Mouse (Mus musculus): ENCODE results near the gene Alg14.

The Alg14 gene

GRCm38 (mm10) chr3:121272577-121272976 is 19.0 kb upstream of the Alg14 start:
- in situ Hi-C loops (cut with MboI; ENCODE audit: low pct_unique_long_range_greater_than_20kb in 1 of 2, low sequenced_read_pairs in 2 of 2, unreplicated experiment in 1 of 2): no loop called here

- in situ Hi-C loops (cut with MboI; ENCODE audit: low pct_unique_long_range_greater_than_20kb in 1 of 2, low sequenced_read_pairs in 2 of 2, unreplicated experiment in 1 of 2): no loop called here
These were observed 17.6 kb upstream of the Alg14 start for GRCm38 (mm10) chr3:121274010-121274409.

GRCm38 (mm10) chr3:121277009-121277408 is 14.6 kb upstream of the Alg14 start:
- in situ Hi-C loops (cut with MboI; ENCODE audit: low pct_unique_long_range_greater_than_20kb in 1 of 2, low sequenced_read_pairs in 2 of 2, unreplicated experiment in 1 of 2): no loop called here

- in situ Hi-C loops (cut with MboI; ENCODE audit: low pct_unique_long_range_greater_than_20kb in 1 of 2, low sequenced_read_pairs in 2 of 2, unreplicated experiment in 1 of 2): no loop called here
These were observed 14.0 kb upstream of the Alg14 start for GRCm38 (mm10) chr3:121277557-121277956.

GRCm38 (mm10) chr3:121279679-121280078 is 11.9 kb upstream of the Alg14 start:
- in situ Hi-C loops (cut with MboI; ENCODE audit: low pct_unique_long_range_greater_than_20kb in 1 of 2, low sequenced_read_pairs in 2 of 2, unreplicated experiment in 1 of 2): no loop called here

GRCm38 (mm10) chr3:121282998-121283397 is 8.6 kb upstream of the Alg14 start, which contains the start of gene Tmem56:
Tmem56 (minus strand) TSS chr3:121283098.
- in situ Hi-C loops (cut with MboI; ENCODE audit: low pct_unique_long_range_greater_than_20kb in 1 of 2, low sequenced_read_pairs in 2 of 2, unreplicated experiment in 1 of 2): no loop called here

- in situ Hi-C loops (cut with MboI; ENCODE audit: low pct_unique_long_range_greater_than_20kb in 1 of 2, low sequenced_read_pairs in 2 of 2, unreplicated experiment in 1 of 2): no loop called here
These were observed 6.4 kb upstream of the Alg14 start for GRCm38 (mm10) chr3:121285219-121285618.

- in situ Hi-C loops (cut with MboI; ENCODE audit: low pct_unique_long_range_greater_than_20kb in 1 of 2, low sequenced_read_pairs in 2 of 2, unreplicated experiment in 1 of 2): no loop called here
These were observed 4.4 kb upstream of the Alg14 start for GRCm38 (mm10) chr3:121287151-121287550.

GRCm38 (mm10) chr3:121290681-121291080 is 892 bp upstream of the Alg14 start:
- in situ Hi-C loops (cut with MboI; ENCODE audit: low pct_unique_long_range_greater_than_20kb in 1 of 2, low sequenced_read_pairs in 2 of 2, unreplicated experiment in 1 of 2): loop anchor here in 1 of 2 experiments (10.0 kb wide), 1 partner anchor 126 kb away; no protein-coding TSS in a partner anchor

GRCm38 (mm10) chr3:121291225-121291559 is 381 bp upstream of the Alg14 start:
- in situ Hi-C loops (cut with MboI; ENCODE audit: low pct_unique_long_range_greater_than_20kb in 1 of 2, low sequenced_read_pairs in 2 of 2, unreplicated experiment in 1 of 2): loop anchor here in 1 of 2 experiments (10.0 kb wide), 1 partner anchor 126 kb away; no protein-coding TSS in a partner anchor

GRCm38 (mm10) chr3:121294200-121294599 is 2.6 kb downstream of the Alg14 start:
- in situ Hi-C loops (cut with MboI; ENCODE audit: low pct_unique_long_range_greater_than_20kb in 1 of 2, low sequenced_read_pairs in 2 of 2, unreplicated experiment in 1 of 2): loop anchor here in 1 of 2 experiments (10.0 kb wide), 1 partner anchor 129 kb away; no protein-coding TSS in a partner anchor

- in situ Hi-C loops (cut with MboI; ENCODE audit: low pct_unique_long_range_greater_than_20kb in 1 of 2, low sequenced_read_pairs in 2 of 2, unreplicated experiment in 1 of 2): loop anchor here (25.0 kb wide), 2 partner anchors 406 to 431 kb away; partner anchors contain the start of gene F3 (in 1 of the 2)
These were observed 15.1 kb downstream of the Alg14 start for GRCm38 (mm10) chr3:121306641-121307040.

- in situ Hi-C loops (cut with MboI; ENCODE audit: low pct_unique_long_range_greater_than_20kb in 1 of 2, low sequenced_read_pairs in 2 of 2, unreplicated experiment in 1 of 2): loop anchor here (25.0 kb wide), 2 partner anchors 405 to 430 kb away; partner anchors contain the start of gene F3 (in 1 of the 2)
These were observed 16.1 kb downstream of the Alg14 start for GRCm38 (mm10) chr3:121307532-121308234.

GRCm38 (mm10) chr3:121308935-121309334 is 17.4 kb downstream of the Alg14 start:
- in situ Hi-C loops (cut with MboI; ENCODE audit: low pct_unique_long_range_greater_than_20kb in 1 of 2, low sequenced_read_pairs in 2 of 2, unreplicated experiment in 1 of 2): loop anchor here (25.0 kb wide), 2 partner anchors 403 to 428 kb away; partner anchors contain the start of gene F3 (in 1 of the 2)

- in situ Hi-C loops (cut with MboI; ENCODE audit: low pct_unique_long_range_greater_than_20kb in 1 of 2, low sequenced_read_pairs in 2 of 2, unreplicated experiment in 1 of 2): loop anchor here (25.0 kb wide), 2 partner anchors 403 to 428 kb away; partner anchors contain the start of gene F3 (in 1 of the 2)
These were observed 17.9 kb downstream of the Alg14 start for GRCm38 (mm10) chr3:121309429-121309828.

GRCm38 (mm10) chr3:121309896-121310714 is 18.5 kb downstream of the Alg14 start:
- in situ Hi-C loops (cut with MboI; ENCODE audit: low pct_unique_long_range_greater_than_20kb in 1 of 2, low sequenced_read_pairs in 2 of 2, unreplicated experiment in 1 of 2): loop anchor here (10.0 to 25.0 kb wide), 3 partner anchors 195 to 427 kb away; partner anchors contain the start of gene F3 (in 1 of the 2)

- in situ Hi-C loops (cut with MboI; ENCODE audit: low pct_unique_long_range_greater_than_20kb in 1 of 2, low sequenced_read_pairs in 2 of 2, unreplicated experiment in 1 of 2): loop anchor here (10.0 to 25.0 kb wide), 3 partner anchors 192 to 425 kb away; partner anchors contain the start of gene F3 (in 1 of the 2)
These were observed 20.9 kb downstream of the Alg14 start for GRCm38 (mm10) chr3:121312426-121312825.

- in situ Hi-C loops (cut with MboI; ENCODE audit: low pct_unique_long_range_greater_than_20kb in 1 of 2, low sequenced_read_pairs in 2 of 2, unreplicated experiment in 1 of 2): loop anchor here (10.0 to 25.0 kb wide), 3 partner anchors 192 to 424 kb away; partner anchors contain the start of gene F3 (in 1 of the 2)
These were observed 21.4 kb downstream of the Alg14 start for GRCm38 (mm10) chr3:121312979-121313378.

GRCm38 (mm10) chr3:121314149-121314548 is 22.6 kb downstream of the Alg14 start:
- in situ Hi-C loops (cut with MboI; ENCODE audit: low pct_unique_long_range_greater_than_20kb in 1 of 2, low sequenced_read_pairs in 2 of 2, unreplicated experiment in 1 of 2): loop anchor here (10.0 to 25.0 kb wide), 3 partner anchors 191 to 423 kb away; partner anchors contain the start of gene F3 (in 1 of the 2)
